Mouse (Mus musculus) gastrocnemius, adult 8-10 months (tissue): ENCODE data around the gene Nell2. TPM values are rescaled to one million over a fixed set of nuclear protein-coding genes. Genes with fewer than 3 reads are reported as not detected.

Experiments used
- DNase-seq, 2 experiments: peaks; one replicate each; pipeline ENCODE4 v3.0.0; 2022; ENCODE audit warnings: low spot score in 2 of 2
- total RNA-seq, 4 experiments: library from RNA; stranded (reverse); gene quantifications; 2 replicates each; pipeline ENCODE4 v1.2.4; 2022

The Nell2 gene
- total RNA-seq, 4 experiments from 2014 or later: 0.21 to 0.31 (median 0.22) TPM

DNA sequence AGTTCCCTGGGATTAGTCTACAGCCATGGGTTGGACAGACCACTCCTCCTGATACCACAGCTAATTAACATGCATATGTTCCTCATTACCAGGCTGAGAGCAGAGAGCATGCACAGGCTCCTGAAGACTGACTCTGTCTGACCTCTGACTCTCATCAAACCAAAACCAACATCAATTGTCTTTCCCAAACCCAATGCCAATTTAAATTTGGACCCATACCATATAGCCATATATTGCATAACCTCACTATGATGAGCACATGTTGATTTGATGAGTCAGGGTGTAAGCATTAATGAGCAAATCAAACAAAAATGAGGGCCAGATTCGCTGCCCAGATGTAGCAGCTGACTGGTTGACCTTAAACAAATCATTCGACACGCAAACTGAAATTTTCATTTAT lies 51.9 kb downstream of the Nell2 start:
- no peak for DNase-seq

DNA sequence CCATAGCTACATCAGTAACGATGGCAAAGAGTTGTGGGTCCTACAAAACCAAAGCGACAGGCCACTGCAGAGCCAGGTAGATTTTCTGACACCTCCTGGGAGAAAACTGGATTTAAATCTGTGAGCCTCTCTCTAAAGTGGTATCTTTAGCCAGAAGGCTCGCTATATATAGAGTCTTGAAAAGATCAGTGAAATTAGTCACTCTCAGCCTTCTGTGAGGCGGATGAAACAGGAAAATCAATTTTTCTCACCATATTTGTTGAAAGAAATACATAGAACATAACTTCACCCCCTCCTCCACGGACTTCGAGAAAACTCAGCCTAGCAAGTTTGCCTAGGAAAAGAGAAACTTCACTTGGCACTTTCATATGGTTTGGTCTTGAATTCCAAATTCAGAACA lies 54.4 kb downstream of the Nell2 start:
- DNase-seq: no peak

DNA sequence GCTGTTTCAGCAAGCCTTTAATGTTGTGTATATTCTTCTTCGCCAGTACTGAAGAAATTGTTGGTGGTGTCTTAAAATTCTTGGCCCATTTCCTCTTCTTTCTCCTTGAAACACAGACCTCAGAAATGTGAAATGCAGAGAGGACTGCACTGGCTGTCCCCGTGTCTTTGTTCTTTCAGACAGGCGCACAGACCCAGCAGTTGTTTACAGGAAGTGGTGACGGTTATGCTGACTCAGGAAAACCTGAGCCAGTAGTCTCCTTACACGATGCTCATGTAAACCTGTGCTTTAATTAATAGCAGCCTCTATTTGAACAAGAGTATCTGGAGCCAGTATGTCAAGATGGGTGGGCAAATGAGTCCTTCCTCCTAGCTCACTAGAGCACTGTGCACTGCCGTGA lies 61.2 kb downstream of the Nell2 start:
- no peak for DNase-seq

DNA sequence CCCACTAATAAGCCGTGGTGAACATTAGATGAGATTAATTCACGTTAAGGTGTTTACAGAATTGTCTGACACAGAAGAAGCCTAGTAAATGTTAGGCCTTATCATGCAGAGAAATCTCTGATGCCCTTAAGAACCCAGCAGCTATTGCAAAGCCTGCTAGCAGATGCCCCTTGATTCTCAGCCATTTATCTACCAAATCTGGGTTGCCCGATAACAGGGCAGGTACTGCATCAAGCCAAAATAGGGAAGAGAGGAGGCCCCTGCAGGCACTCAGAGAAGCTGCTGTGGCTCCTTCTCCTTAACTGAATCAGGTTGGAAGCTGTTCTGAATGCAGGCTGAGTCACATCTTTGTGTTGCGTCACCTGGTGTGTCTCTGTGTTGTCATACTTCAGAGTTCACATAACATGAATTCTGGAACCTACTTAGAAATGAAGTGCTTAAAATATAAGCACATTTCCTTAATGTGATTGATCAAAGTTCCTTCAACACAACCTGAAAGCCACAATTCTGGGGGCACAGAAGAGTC lies 68.3 kb downstream of the Nell2 start:
- no peak for DNase-seq

DNA sequence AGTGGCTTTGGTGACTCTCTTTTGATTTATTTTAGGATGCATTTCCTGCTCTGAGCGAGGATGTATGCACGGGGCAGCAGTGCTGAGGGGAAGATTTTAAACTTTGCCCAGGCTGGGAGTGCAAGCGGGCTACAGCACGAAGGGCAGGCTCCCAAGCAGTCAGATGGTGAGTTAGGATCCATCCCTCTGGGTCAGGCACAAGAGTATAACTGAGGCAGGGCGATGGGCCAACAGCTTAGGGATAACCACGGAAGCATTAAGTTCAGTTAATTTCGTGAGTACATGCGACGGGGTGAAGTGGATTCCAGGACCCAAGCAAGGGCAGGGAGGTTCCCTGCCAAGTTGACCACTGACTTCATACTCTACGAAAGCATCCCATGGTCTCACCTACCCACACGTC lies 83.8 kb downstream of the Nell2 start:
- no peak for DNase-seq

DNA sequence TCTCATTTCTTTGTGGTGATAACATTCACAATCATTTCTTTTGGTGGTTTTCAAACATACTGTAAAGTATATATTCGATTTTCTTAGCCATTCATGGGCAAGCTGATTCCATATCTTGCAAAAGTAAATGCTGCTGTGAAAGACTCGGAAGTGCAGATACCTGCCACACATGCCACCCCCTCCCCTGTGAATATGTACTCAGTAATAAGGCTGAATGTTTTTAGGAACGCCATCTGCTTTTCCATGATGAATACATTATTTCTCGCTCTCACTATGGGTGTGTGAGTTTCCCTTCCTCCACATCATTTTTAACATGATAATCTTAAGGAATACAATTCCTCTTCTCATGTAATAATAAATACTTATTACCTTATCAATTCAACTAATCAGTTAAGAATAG lies 90.6 kb downstream of the Nell2 start:
- DNase-seq: no peak

DNA sequence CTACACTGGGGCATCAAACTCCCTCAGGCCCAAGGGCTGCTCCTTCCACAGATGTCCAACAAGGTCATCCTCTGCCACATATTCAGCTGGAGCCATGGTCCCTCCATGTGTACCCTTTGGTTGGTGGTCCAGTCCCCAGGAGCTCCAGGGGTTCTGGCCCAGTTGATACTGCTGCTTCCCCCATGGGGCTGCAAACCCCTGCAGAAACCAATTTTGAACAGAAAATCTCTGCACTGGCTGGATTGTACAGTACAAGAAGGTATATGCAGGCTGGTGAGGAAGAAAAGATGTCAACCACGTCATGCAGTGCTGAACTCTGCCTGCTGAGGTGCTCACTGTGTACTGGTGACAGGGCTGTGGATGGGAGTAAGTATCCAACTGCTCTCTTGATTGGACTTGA lies 92.1 kb downstream of the Nell2 start:
- DNase-seq: no peak

DNA sequence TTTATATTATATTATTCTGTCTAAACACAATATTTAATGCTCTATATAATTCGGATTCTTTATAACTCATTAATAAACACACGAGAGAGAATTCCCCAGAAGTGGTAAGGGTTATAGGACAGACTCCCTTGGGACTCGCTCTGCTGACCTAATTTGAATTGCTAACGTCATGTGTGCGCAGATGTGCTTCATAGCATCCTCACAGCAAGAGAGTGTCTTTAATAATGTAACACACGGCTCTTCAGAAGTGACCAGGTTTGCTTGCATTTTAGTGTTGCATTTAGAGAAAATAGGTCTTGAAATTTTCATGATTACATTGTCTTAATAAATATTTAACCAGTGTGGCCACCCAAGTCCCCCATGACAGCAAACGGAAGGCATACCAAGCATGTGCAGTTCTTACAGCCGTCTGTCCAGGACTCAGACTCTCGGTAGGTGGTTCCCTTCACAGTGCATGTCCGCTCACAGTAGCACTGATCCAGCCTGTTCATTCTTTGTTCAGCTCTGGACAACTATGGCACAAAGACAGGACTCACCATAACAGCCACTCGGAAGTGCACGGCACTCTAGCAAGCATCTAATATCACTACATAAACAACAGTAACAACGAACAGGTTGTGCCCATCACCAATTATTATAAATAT lies 97.1 kb downstream of the Nell2 start:
- DNase-seq: no peak

DNA sequence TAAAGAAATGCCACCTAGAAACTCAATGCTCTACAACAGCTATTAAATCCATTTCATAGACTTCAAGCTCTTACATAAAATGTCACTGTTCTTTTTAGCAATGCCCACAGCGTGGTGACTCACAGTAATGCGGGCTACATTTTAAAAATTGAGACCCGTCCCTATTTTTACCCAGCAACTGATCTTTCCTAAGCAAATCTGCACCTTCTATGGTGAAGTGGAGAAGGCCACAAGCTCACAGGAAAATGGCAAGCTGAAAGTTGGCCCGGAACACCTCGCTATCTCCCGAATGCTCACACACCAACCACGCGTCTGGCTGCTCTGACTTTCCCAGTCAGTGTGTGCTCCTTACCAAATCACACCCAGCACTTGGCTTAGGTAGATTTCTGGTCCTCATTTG lies 98.4 kb downstream of the Nell2 start:
- DNase-seq: no peak

DNA sequence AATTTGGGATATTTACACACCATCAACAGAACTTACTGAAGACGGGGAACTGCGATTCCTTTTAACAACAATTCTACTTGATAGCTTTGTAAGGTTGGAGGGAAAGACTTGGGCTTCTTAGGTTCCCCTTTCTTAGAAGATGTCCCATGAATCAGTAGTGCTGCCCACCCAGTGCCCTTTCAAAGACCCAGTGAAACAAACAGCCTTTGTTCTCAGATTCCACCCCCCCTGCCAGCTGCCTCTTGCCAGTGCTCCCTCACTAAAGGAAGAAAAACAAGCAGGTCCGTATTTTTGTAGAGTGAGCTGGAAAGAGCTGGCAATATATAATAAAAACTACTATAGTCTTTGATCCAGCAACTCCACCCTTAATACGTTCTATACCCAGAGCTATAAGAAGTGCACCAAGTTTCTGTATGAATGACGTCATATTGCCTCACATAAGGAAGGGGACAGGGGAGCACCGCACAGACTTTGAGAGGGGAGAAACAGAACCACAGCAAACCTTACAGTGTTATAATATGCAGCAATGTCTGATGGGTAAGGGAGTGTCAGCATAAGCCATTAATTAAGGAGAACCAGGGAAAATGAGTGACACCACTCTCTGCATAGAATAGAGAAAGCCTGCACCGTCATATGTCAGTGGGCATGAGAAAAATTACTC lies 100.2 kb downstream of the Nell2 start:
- no peak for DNase-seq

DNA sequence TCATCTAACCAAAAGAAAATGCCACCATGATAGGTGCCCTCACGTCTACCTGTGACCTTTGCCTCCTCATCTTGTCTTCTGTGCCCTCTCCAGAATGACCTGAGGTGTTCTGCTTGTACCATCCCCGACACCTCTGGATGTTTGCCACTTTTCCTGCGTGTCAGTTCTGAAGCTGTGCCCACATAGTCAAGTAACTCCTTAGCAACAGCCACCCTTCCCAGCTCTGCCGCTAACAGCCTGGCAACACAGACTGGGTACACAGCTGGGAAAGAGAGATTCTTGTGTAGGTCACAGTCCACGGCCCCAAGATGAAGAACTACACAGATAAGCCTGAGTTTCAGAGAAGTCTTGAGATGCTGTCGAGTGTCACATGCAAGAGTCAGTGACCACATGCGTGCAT lies 103.3 kb downstream of the Nell2 start:
- DNase-seq: no peak

DNA sequence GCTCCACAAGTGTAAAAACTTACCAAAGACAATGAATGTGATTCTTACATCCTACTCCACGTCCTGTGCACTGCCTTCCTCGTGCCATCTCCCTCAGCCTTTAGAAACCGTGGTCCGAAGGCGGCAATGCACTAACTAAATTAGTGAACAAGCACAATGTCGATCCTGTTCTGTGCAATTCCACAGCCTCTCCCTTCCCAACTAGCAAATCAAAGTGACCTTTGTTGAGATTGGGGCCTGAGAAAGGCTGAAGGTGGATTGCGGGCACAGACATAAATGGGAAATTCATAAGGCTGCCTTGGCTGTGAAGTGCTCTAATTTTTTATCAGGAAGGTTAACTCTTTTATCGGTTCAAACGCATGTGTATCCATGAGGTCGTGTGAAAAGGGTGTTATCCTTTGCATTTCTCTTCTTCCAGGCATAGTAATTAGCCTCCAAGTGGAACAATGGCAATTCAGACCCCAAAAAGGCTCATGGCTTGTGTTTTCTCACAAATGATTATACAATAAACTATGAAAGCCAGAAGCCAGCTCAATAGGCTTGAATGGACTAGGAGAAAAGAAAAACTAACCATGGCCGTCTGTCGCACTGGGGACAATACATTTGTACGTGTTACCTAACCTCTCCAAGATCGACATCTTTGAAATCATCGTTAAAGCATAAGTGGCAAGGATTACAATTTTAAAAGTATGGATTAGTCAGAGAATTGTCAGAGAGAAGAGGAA lies 106.0 kb downstream of the Nell2 start:
- DNase-seq: no peak

DNA sequence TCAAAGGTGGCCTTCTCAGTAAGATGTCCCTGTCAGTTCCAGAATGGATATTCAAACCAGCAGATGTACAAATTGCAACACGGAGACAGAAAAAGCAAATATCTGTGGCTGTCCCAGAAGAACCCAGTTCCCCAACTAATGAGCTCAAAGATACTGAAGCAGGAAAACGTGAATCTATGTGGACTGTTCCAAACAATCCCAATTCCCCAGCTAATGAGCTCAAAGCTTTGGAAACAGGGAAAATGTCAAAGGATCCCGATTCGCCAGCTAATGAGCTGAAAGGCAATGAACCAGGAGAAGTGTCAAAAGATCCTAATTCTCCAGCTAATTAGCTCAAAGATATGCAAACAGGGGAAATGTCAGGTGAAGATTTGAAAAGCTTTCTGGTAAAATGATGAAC lies 109.7 kb downstream of the Nell2 start:
- no peak for DNase-seq

DNA sequence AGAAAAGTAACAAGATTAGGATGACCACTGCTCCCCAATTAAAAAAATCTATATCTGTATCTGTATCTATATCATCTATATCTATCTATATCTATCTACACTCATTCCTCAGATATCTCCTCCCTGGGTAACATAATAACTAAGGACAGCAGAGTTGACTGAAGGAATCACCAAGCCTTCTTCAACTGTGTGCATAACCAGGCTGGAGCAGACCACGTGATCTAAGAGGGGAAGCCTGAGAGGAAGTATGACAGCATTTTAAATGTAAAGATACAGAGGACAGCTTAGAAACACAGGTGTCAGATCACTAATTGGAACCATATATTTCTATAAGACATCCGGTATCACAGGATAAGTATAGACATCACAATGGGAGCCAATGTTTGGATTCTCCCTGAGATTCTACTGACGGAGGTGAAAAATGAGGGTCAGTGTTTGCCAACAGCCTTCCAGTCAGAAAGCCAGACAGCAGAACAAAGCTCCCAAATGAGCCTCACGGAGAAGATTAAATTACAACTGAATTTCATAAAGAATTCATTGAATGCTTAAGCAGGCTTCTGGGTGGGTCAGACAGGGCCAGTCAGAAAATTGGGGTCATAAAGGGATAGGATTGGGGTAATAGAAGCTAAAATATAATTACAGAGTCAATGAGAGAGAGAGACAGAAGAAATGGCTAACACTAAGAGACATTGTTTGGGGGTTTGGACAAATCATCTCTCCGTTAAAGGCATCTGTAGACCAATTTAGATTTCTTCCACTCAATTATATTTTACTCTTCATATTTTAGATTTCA lies 116.2 kb downstream of the Nell2 start:
- no peak for DNase-seq

DNA sequence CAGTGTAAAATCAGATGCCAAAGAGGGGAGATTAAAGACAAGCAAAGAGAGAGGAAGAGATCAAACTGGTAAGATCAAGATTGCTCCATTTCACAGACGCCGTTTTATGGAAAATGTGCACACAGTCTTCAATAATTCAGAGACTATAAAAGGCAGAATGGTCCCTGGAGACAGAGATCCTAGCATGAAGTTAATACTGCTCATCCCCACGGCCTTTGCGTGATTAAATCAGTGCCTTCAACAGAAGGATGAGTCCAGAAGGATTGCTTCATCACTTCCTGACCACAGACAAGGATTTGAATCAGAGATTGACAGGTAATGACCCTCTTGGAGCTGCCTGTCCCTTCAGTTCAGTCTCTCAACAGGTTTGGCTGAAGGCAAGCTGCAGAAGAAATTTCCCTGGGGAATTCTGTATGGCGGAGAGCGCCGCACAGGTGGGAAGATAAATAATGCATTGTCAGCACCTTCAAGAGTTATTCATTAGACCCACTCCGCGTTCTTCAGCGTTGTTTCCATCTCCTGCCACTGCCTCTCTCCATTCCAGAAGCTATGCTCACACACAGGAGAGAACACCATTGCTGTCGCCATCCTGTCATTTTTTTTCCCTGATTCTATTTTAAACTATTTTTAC lies 118.0 kb downstream of the Nell2 start:
- DNase-seq: no peak

DNA sequence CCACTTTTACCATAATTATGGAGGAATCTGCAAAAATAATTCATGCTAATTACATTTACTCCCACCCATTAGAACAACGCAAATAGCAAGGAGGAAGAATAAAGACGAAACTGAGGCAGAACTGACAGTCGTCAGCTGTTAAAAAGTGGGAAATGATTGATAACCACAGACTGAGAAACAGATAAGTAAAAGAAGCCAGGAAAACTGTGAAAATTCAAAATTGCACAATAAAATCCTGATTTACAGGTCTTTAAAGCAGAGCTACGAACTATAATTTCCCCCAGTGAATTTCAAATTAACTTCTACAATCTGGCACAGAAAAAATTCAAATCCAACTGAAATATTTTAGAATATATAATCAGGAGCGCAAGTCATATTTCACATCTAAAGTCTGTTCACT lies 138.0 kb downstream of the Nell2 start:
- DNase-seq: no peak

DNA sequence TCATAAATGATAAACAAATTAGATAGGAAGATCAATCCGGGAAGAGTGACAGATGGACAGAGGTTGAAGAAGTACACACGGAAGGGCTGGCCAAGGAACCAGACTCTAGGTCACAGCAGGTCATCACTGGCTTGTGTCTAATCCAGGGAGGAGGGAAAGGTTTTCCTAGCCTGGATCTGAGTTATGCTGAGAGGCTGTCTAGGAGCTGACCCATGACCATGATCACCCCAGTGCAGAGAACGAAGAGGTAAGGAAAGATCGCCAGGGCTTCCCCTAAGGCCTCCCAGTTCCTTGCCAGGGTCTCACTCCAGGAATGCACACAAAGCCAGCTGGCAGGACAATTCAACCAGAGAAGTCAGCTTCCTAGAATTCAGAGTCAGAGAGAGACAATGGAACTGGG lies 139.4 kb downstream of the Nell2 start:
- no peak for DNase-seq

DNA sequence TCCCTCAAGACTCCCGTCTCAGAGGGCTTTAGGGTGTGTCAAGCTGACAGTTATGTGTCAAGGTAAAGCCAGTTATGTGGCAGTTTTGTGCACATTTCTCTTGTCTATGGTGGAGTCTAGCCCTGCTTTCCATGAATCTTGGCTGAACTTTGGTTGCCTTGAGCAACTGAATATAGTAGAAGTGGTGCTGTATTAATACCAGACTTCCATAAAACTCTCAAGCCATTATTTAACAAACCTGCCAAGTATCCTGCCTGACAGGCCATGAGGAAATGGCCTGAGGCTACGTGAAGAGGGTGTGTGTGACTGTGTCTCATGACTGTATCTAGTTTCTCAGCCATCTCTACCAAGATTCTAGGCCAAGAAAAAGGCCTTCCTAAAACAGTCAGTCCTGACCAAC lies 147.5 kb downstream of the Nell2 start:
- no peak for DNase-seq

DNA sequence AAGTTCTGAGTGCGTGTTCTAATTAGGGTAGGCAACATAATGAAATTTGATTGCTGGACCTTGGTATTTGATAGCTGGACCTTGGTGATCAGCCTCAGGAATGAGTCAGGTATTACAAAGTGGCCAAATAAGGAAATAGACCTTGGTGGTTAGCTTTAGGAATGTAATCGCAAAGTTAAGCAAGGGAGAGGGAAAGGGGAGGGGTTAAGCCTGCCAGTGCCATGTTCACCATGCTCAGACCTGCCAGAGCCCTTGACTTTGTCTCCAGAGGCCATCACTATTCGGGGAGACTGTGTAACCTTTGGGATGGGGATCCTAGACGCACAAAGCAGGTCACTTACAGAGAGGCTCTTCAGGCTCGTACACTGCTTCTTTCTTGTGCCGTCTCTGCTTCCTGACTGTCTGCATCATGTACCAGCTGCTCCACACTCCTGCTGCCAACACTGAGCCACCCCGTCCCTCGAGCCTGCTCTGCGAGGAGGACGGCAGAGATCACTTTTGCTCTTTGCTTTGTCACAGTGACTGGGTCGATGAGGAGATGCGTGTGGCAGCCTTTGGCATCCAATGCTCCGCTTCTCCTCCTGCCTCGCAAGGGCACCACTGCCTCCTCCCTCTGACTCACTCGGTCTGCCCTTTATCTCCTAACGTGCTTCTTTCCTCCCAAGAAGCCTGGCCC lies 157.5 kb downstream of the Nell2 start:
- DNase-seq: no peak

DNA sequence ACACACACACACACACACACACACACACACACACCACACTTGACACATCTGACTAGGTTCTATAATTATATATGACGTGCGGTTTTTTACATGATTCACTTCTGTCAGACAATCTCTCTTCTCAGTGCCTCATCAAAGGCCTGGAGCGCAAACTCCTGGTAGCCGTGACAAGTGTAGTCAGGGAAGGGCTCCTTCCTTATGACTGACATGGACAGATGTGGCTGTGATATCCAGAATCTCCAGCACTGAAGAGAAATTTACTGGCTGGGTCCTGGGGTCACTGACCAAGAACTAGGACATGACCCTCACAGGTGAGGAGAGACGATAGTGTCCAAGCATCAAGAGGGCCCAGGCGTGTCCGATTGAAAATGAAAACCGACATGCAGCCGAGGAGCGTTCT lies 160.2 kb downstream of the Nell2 start:
- DNase-seq: no peak

DNA sequence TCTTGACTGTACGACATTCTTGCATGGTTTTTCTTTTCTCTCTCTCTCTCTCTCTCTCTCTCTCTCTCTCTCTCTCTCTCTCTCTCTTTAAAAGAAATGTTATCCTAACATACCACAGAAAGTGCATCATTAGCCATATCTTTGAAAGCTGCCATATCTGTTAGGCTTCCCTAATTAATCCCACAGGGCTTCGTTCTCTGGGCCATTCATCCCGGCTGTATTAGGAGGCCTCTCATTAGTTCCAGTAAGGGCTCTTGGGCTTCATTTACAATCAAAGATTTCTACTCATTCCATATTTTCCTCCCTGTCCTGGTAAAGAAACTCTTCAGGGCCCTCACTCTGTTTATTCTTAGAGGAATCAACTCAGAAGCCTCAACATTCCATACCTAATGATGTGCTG lies 161.9 kb downstream of the Nell2 start:
- DNase-seq: no peak
